Mouse (Mus musculus): ENCODE measurements around the gene Bmper.

The Bmper gene

GRCm38 (mm10) chr9:23460721-23461120, 237.8 kb downstream of the Bmper start:
- in situ Hi-C loops (cut with MboI; ENCODE audit: low pct_unique_long_range_greater_than_20kb in 1 of 2, low sequenced_read_pairs in 2 of 2, unreplicated experiment in 1 of 2), result no loop called here

DNA sequence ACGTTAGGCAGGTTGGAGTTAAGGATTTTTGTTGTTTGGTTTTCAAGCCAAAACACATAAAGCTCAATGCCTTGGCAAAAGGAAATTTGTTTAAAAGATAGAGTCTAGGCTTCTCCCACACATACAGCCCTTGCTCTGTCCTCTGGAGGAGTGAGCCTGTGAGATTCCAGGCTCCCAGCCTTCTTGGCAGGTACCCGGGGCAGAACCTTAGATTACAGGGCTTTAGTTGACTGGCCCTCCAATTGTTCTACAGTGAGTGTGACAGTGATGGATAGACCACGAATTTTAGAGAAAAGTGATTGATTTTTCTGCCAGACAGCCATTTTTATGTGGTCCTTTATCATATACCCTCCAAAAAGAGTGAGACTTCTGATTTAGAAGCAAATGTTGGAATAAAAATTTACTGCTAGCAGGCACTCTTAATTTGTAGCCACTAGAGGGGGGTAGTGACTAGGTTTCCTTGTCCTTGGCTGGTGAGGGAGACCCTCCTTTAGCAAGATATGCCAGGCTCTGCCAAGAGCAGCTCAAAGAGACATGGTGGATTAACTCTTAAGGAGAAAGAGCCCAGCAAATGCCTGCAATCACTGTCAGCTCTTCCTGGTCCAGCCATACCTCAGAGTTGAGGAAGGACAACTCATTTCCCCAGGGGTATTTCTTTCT, 240.2 kb downstream of the Bmper start:
- in situ Hi-C loops (cut with MboI; ENCODE audit: low pct_unique_long_range_greater_than_20kb in 1 of 2, low sequenced_read_pairs in 2 of 2, unreplicated experiment in 1 of 2), result no loop called here

GRCm38 (mm10) chr9:23464981-23465630, 242.2 kb downstream of the Bmper start:
- in situ Hi-C loops (cut with MboI; ENCODE audit: low pct_unique_long_range_greater_than_20kb in 1 of 2, low sequenced_read_pairs in 2 of 2, unreplicated experiment in 1 of 2), result no loop called here

DNA sequence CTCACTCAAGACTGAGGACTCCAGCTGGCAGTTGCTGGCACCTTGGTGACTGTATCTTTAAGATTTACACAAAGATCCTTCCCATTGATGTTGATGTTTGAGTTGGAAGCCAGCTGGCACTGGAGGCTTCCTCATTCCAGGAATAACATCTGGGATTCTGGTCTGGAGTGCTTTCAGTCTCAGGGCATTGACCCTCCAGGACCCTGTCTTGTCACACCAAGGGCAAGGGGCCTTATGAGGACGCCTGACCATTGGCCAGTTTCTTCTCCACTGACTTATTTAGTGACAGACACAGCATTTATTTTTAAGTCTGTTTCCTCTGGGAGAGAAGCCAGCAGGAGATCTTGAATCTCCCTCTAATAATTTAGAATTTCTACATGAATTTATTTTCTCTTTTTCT, 247.0 kb downstream of the Bmper start:
- in situ Hi-C loops (cut with MboI; ENCODE audit: low pct_unique_long_range_greater_than_20kb in 1 of 2, low sequenced_read_pairs in 2 of 2, unreplicated experiment in 1 of 2), result no loop called here

- in situ Hi-C loops (cut with MboI; ENCODE audit: low pct_unique_long_range_greater_than_20kb in 1 of 2, low sequenced_read_pairs in 2 of 2, unreplicated experiment in 1 of 2), result no loop called here
These were observed 263.0 kb downstream of the Bmper start for GRCm38 (mm10) chr9:23485851-23486250.

GRCm38 (mm10) chr9:23486725-23487378, 264.0 kb downstream of the Bmper start:
- in situ Hi-C loops (cut with MboI; ENCODE audit: low pct_unique_long_range_greater_than_20kb in 1 of 2, low sequenced_read_pairs in 2 of 2, unreplicated experiment in 1 of 2), result no loop called here

- in situ Hi-C loops (cut with MboI; ENCODE audit: low pct_unique_long_range_greater_than_20kb in 1 of 2, low sequenced_read_pairs in 2 of 2, unreplicated experiment in 1 of 2), result no loop called here
These were observed 265.4 kb downstream of the Bmper start for GRCm38 (mm10) chr9:23488265-23488664.

GRCm38 (mm10) chr9:23495400-23495799, 272.5 kb downstream of the Bmper start:
- in situ Hi-C loops (cut with MboI; ENCODE audit: low pct_unique_long_range_greater_than_20kb in 1 of 2, low sequenced_read_pairs in 2 of 2, unreplicated experiment in 1 of 2), result no loop called here

GRCm38 (mm10) chr9:23497626-23498025, 274.8 kb downstream of the Bmper start:
- in situ Hi-C loops (cut with MboI; ENCODE audit: low pct_unique_long_range_greater_than_20kb in 1 of 2, low sequenced_read_pairs in 2 of 2, unreplicated experiment in 1 of 2), result no loop called here

DNA sequence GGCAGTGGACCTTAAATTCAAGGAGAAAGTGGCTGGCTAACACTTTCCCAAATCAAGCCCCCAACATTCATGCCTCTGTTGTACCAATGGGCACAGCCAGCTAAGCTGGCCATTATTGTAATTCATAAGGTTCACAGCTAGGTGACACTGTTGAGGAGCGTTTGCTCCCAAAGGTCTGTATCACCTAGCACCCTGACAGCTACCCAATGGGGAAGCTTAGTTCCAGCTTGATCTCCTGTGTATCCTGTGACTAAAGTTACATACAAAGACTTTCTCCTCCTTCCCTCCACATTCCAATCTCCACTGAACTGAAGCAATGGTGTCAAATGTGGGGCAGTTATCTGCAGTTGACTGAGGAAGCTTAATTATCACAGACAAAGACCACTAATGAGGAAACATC, 311.0 kb downstream of the Bmper start:
- in situ Hi-C loops (cut with MboI; ENCODE audit: low pct_unique_long_range_greater_than_20kb in 1 of 2, low sequenced_read_pairs in 2 of 2, unreplicated experiment in 1 of 2), result no loop called here
